Comparison of ENCODE assay signal across 20 mouse cellular contexts in the genomic region with DNA sequence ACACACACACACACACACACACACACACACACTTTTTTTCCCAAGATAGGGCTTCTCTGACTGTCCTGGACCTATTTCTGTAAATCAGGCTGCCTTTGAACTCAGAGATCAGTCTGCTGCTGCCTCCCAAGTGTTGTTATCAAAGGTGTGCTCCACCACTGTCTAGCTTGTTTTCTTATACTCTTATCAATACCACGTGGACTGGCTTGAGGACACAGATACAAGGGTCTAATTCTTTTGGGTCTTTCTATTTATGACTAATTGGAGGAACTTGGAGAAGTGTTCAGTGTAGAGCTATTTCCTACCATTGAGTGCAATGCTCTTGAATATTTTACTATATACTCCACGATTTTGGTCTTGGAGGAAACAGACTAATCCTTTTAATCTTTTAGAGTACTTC.
"Had no signal": no experiment of that assay in that cellular context is flagged by ENCODE, and none has a peak within 500 bp of the region (broad histone marks: within the 10 kb centered on the region; RNA-seq: fewer than 3 reads in every experiment).

No protein-coding gene starts in this region.

- ATAC-seq: forebrain, postnatal 0 days; hindbrain, postnatal 0 days; intestine, postnatal 0 days had no signal

- H3K27ac ChIP-seq: heart, embryonic 10.5 days; hindbrain, embryonic 13.5 days; hindbrain, embryonic 15.5 days; hindbrain, postnatal 0 days; layer of hippocampus, adult 2 months; left cerebral cortex, adult 2 months; limb, embryonic 12.5 days had no signal

- H3K36me3 ChIP-seq: heart, embryonic 10.5 days; heart, embryonic 12.5 days; hindbrain, embryonic 15.5 days; limb, embryonic 12.5 days had no signal

- H3K4me2 ChIP-seq: heart, embryonic 12.5 days; hindbrain, embryonic 13.5 days; hindbrain, embryonic 15.5 days; limb, embryonic 12.5 days had no signal

- H3K4me1 ChIP-seq: hindbrain, embryonic 13.5 days; hindbrain, embryonic 15.5 days; limb, embryonic 12.5 days had no signal

- H3K9me3 ChIP-seq: heart, embryonic 10.5 days; heart, embryonic 12.5 days; hindbrain, embryonic 13.5 days; hindbrain, embryonic 15.5 days; limb, embryonic 12.5 days had no signal

- H3K9ac ChIP-seq: forebrain, postnatal 0 days; heart, embryonic 12.5 days; hindbrain, embryonic 13.5 days; hindbrain, embryonic 15.5 days; limb, embryonic 12.5 days had no signal

- H3K4me3 ChIP-seq: heart, embryonic 10.5 days; heart, embryonic 12.5 days; hindbrain, embryonic 13.5 days; hindbrain, embryonic 15.5 days; layer of hippocampus, adult 2 months; left cerebral cortex, adult 2 months; limb, embryonic 12.5 days had no signal

- DNase-seq: forebrain, postnatal 0 days; gastrocnemius, postnatal 14 days; gastrocnemius, postnatal 36 days; heart, adult 18-20 months; heart, postnatal 14 days; heart, postnatal 36 days; kidney, adult 18-20 months; kidney, adult 8-10 months; kidney, postnatal 10 days; kidney, postnatal 25 days; kidney, postnatal 4 days had no signal

- H3K27me3 ChIP-seq: heart, embryonic 12.5 days; hindbrain, embryonic 13.5 days; hindbrain, embryonic 15.5 days; limb, embryonic 12.5 days had no signal
